Mouse (Mus musculus): Measurements from ENCODE around the gene Mapkbp1.

DNA sequence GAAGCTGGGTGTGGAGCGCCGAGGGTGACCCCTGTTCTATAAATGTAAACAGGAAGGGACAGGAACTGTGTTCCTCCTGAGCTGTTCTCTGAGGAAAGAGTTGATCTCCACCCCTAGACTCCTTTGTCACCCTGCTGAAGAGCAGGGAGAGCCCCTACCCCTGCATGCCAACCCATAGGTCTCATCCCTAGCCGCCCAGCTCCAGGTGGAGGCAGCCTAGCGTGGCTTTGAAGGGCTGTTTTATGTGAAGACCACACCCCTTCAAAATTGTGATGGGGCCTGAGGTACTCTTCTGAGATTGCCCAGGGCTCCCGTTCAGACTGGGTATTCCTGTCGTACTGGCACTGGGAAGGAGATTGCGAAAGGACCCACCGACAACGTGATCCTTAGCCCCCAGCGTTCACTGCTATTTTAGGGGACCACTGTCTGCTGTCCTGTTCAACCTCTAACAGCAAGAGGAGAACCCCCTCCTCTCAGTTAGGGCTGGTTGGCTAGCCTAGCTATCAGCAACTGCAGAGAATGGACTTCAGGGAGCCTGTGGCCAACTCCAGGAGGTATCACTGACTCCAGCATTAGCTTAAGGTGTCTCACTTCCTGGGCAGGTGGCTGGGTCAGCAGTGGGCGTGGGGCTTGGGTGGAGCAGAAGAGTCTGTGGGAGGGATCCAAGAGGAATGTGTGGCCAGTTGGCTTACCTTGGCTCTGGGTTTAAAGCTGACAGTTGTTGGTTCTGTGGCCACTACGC lies 60.4 kb downstream of the Mapkbp1 start, which contains the start of gene Pla2g4b:
- TF ChIP-seq REST (IDR thresholded peaks at IDR 0.05; ENCODE audit: insufficient read depth, insufficient read length) = no peak
- no peak for TF ChIP-seq POLR2A (IDR thresholded peaks at IDR 0.05; ENCODE audit: insufficient read length, low read depth)
- no peak for TF ChIP-seq TCF12 (IDR thresholded peaks at IDR 0.05; ENCODE audit: insufficient read depth, poor library complexity, severe bottlenecking)
